Mouse (Mus musculus): Measurements from ENCODE around the gene Smurf2.

Gene Smurf2

DNA sequence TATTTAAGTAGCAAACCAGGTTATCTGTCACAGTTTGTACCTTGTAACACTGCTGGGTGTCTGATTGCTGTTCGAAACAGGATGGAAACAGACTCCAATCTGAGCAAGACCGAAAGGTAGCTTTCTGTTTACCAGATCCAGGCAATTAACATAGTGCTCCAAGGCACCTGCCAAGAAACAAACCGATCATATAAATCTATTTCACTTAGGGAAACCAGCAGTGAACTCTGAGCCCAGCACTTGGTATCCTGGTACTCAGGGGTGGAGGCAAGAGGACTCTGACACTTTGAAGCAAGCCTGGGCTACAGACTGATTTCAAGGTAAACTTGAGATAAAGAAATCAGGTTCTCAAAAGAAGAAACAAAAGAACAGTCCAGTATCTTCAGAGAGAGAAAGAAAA lies 143.1 kb downstream of the Smurf2 start:
- no peak for DNase-seq (ENCODE audit: low spot score)

DNA sequence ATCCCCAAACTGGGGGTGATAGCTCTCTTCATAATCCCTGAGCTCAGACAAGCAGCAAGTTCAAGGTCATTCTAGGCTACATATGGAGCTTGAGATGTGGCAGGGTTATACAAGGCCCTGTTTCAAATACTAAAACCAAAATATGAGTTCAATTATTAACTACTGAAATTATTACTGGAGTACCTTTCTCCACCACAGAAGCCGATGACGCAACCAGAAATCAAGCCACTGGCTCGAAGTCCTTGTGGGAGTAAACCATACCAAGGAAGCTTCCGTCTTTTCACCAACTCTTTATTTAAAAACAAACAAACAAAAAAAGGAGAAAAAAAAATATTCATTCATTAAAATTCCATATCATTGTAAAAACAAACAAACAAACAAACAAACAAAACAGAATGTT lies 143.6 kb downstream of the Smurf2 start:
- no peak for DNase-seq (ENCODE audit: low spot score)

DNA sequence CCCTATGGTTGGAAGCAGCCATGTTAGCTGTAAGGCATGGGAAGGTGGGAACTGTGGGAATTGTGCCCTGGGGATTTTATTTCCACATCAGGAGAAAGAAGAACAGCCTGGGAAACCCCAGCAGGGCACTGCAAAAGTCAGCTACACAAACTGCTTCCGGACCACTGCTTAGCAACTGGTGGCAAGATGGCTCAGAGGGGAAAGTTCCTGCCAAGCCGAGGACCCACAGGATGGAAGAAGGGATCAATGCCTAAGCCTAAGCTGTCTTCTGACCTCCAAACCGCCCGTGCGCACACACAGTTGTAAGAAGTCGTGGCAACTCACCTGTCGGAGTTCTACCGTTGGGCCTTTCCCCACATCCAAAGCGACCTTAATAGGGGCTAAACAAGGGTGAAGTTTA lies 147.5 kb downstream of the Smurf2 start:
- DNase-seq (ENCODE audit: low spot score): no peak

DNA sequence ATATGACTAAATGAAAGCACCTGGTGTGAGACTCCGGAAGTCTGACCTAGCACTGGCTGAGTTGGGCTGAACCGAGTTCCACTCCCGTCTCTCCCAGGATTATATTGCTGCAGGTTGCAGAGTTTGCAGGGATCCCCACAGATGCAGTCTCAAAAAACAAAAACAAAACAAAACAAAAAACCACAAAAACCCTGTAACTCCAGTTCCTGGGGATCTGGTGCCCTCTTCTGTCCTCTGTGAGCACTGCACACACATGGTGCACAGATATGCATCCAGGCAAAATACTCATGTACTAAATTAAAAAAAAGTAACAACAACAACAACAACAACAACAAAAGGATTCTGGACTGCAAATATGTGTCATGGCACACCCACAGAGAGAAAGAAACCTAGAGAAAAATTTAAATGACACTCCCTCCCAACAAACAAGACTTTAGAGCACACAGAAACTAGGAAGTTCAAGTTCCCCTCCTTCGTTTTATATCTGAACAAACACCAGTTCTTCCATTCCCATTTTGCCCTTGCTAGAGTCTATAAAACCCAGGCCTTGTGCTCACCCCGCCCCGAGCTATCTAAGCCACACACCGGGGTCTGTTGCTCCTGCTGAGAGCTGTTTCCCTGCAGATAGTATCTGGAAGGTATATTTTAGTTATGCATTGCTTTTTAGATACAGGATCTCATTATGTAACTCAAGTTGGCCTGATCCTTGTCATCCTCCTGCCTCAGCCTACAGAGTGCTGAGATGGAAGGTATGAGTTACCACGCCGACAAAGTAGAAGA lies 150.1 kb downstream of the Smurf2 start:
- DNase-seq (ENCODE audit: low spot score): no peak

All from adipocyte (in vitro differentiated cells).